Mouse (Mus musculus): ENCODE measurements around the gene Coq5. TPM values are rescaled to one million over a fixed set of nuclear protein-coding genes. Genes with fewer than 3 reads are reported as not detected.

The Coq5 gene
- total and polyA plus RNA-seq, 3 experiments, result 23.4 to 51.6 (median 42.9) TPM

GRCm38 (mm10) chr5:115312816-115313667 lies 33.6 kb downstream of the Coq5 start:
- DNase-seq (ENCODE audit: low spot score) (peak; percentile 37), ATAC-seq (ENCODE audit: extremely low read depth, insufficient number of reproducible peaks, low FRiP score, poor library complexity, severe bottlenecking) (no peak)
- peaks cover 32% of the 10 kb centered on the region for H3K4me1 ChIP-seq (ENCODE audit: insufficient read depth, low read depth, low read length)
- peaks cover 10% of the 10 kb centered on the region for H3K36me3 ChIP-seq (replicated peaks)
- peaks cover 5% of the 10 kb centered on the region; the same call in 1 of the 2 replicates for H3K27me3 ChIP-seq (ENCODE audit: insufficient read depth, low read length)
- H3K4me3 ChIP-seq (ENCODE audit: low read depth, low read length), result no peak overlapping the region; the same call in 1 of the 2 replicates
- TF ChIP-seq CTCF (IDR thresholded peaks at IDR 0.05; ENCODE audit: low read depth, low read length) (no peak), GATA1 (IDR thresholded peaks at IDR 0.05; ENCODE audit: borderline replicate concordance, low read length) (no peak), GATA2 (IDR thresholded peaks at IDR 0.05; ENCODE audit: borderline replicate concordance, low read depth, low read length) (no peak), POLR2AphosphoS5 (IDR thresholded peaks at IDR 0.05; ENCODE audit: insufficient replicate concordance, low read depth, low read length) (no peak), TAL1 (conservative IDR thresholded peaks at IDR 0.05; ENCODE audit: low read depth, low read length) (no peak)
- no peaks in the 10 kb centered on the region for H3K9me3 ChIP-seq (replicated peaks)

GRCm38 (mm10) chr5:115313668-115313943 lies 34.1 kb downstream of the Coq5 start:
- no peak overlapping the region; the same call in 1 of the 2 replicates for H3K4me3 ChIP-seq (ENCODE audit: low read depth, low read length)
- no peak for TF ChIP-seq TAL1 (conservative IDR thresholded peaks at IDR 0.05; ENCODE audit: low read depth, low read length)
- no peak for TF ChIP-seq POLR2AphosphoS5 (IDR thresholded peaks at IDR 0.05; ENCODE audit: insufficient replicate concordance, low read depth, low read length)
- TF ChIP-seq GATA2 (IDR thresholded peaks at IDR 0.05; ENCODE audit: borderline replicate concordance, low read depth, low read length), result no peak
- TF ChIP-seq CTCF (IDR thresholded peaks at IDR 0.05; ENCODE audit: low read depth, low read length), result no peak
- no peak for TF ChIP-seq GATA1 (IDR thresholded peaks at IDR 0.05; ENCODE audit: borderline replicate concordance, low read length)
- H3K27me3 ChIP-seq (ENCODE audit: insufficient read depth, low read length), result peaks cover 5% of the 10 kb centered on the region; the same call in 1 of the 2 replicates
- H3K36me3 ChIP-seq (replicated peaks), result peaks cover 7% of the 10 kb centered on the region
- no peak for DNase-seq (ENCODE audit: low spot score)
- ATAC-seq (ENCODE audit: extremely low read depth, insufficient number of reproducible peaks, low FRiP score, poor library complexity, severe bottlenecking), result peak; percentile 8; the same call in 1 of the 2 replicates
- H3K9me3 ChIP-seq (replicated peaks), result no peaks in the 10 kb centered on the region
- H3K4me1 ChIP-seq (ENCODE audit: insufficient read depth, low read depth, low read length), result peaks cover 37% of the 10 kb centered on the region

GRCm38 (mm10) chr5:115316968-115317644 lies 37.6 kb downstream of the Coq5 start:
- Histone ChIP-seq H3K9me3 (replicated peaks) (no peaks in the 10 kb centered on the region), H3K27me3 (ENCODE audit: insufficient read depth, low read length) (no peaks in the 10 kb centered on the region), H3K4me3 (ENCODE audit: low read depth, low read length) (peak overlapping the region; percentile 30; the same call in 1 of the 2 replicates), H3K4me1 (ENCODE audit: insufficient read depth, low read depth, low read length) (peaks cover 54% of the 10 kb centered on the region), H3K36me3 (replicated peaks) (no peaks in the 10 kb centered on the region)
- TF ChIP-seq GATA2 (IDR thresholded peaks at IDR 0.05; ENCODE audit: borderline replicate concordance, low read depth, low read length), result no peak
- no peak for TF ChIP-seq POLR2AphosphoS5 (IDR thresholded peaks at IDR 0.05; ENCODE audit: insufficient replicate concordance, low read depth, low read length)
- TF ChIP-seq GATA1 (IDR thresholded peaks at IDR 0.05; ENCODE audit: borderline replicate concordance, low read length), result no peak
- TF ChIP-seq CTCF (IDR thresholded peaks at IDR 0.05; ENCODE audit: low read depth, low read length), result no peak
- no peak for TF ChIP-seq TAL1 (conservative IDR thresholded peaks at IDR 0.05; ENCODE audit: low read depth, low read length)
- ATAC-seq (ENCODE audit: extremely low read depth, insufficient number of reproducible peaks, low FRiP score, poor library complexity, severe bottlenecking), result 0 out of 2 replicates have a peak, but pooled peaks have one; percentile 23
- no peak for DNase-seq (ENCODE audit: low spot score)

GRCm38 (mm10) chr5:115317645-115318328 lies 38.3 kb downstream of the Coq5 start:
- Histone ChIP-seq H3K27me3 (ENCODE audit: insufficient read depth, low read length) (no peaks in the 10 kb centered on the region), H3K36me3 (replicated peaks) (no peaks in the 10 kb centered on the region), H3K9me3 (replicated peaks) (no peaks in the 10 kb centered on the region), H3K4me3 (ENCODE audit: low read depth, low read length) (peak overlapping the region; percentile 33; the same call in 1 of the 2 replicates), H3K4me1 (ENCODE audit: insufficient read depth, low read depth, low read length) (peaks cover 48% of the 10 kb centered on the region)
- DNase-seq (ENCODE audit: low spot score) (no peak), ATAC-seq (ENCODE audit: extremely low read depth, insufficient number of reproducible peaks, low FRiP score, poor library complexity, severe bottlenecking) (no peak)
- TF ChIP-seq GATA2 (IDR thresholded peaks at IDR 0.05; ENCODE audit: borderline replicate concordance, low read depth, low read length) (no peak), POLR2AphosphoS5 (IDR thresholded peaks at IDR 0.05; ENCODE audit: insufficient replicate concordance, low read depth, low read length) (no peak), GATA1 (IDR thresholded peaks at IDR 0.05; ENCODE audit: borderline replicate concordance, low read length) (no peak), CTCF (IDR thresholded peaks at IDR 0.05; ENCODE audit: low read depth, low read length) (no peak), TAL1 (conservative IDR thresholded peaks at IDR 0.05; ENCODE audit: low read depth, low read length) (no peak)

DNA sequence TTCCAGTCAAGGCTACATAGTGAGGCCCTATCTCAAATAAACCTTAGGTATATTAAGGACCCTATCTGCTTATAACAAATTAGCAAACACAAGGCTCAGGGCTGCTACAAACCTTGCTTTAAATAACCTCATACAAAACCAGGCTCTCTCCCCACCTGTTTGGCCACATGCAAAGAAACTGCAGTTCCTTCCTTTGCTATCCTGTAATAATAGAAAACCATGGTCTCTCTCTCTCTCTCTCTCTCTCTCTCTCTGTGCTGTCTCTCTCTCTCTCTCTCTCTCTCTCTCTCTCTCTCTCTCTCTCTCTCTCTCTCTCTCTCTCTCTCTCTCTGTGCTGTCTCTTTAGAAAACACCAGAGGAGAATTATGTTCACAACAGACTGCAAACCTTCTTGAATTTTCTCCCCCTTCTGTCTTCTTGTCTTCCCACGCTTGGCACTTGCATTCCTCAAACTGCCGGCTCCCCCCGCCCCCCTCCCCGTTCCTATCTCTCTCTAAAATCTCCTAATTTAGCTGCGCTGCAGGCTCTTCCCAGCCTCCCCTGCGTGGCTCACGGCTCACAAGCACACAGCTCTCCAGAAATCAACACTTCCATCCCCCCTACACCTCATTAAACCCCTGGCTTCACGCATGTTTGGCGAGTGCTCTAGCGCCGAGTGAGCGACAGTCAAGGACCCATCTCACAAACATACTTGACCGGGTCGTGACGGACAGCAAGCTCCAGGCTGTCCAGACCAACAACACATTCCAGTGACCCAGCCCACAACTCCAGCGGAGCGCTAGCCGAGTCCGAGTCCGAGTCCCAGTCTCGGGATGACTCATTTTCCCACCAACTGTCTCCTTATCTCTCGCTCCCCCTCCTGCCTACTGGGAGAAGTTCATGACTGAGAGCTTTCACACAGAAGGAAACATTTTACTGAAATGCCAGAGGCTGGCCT lies 39.8 kb downstream of the Coq5 start:
- no peaks in the 10 kb centered on the region for H3K27me3 ChIP-seq (ENCODE audit: insufficient read depth, low read length)
- TF ChIP-seq GATA1 (IDR thresholded peaks at IDR 0.05; ENCODE audit: borderline replicate concordance, low read length) (no peak), POLR2AphosphoS5 (IDR thresholded peaks at IDR 0.05; ENCODE audit: insufficient replicate concordance, low read depth, low read length) (no peak), GATA2 (IDR thresholded peaks at IDR 0.05; ENCODE audit: borderline replicate concordance, low read depth, low read length) (no peak), TAL1 (conservative IDR thresholded peaks at IDR 0.05; ENCODE audit: low read depth, low read length) (no peak), CTCF (IDR thresholded peaks at IDR 0.05; ENCODE audit: low read depth, low read length) (no peak)
- H3K36me3 ChIP-seq (replicated peaks), result peaks cover 6% of the 10 kb centered on the region
- peak; percentile 57 for ATAC-seq (ENCODE audit: extremely low read depth, insufficient number of reproducible peaks, low FRiP score, poor library complexity, severe bottlenecking)
- H3K9me3 ChIP-seq (replicated peaks), result no peaks in the 10 kb centered on the region
- DNase-seq (ENCODE audit: low spot score), result peak; percentile 81
- peaks cover 35% of the 10 kb centered on the region for H3K4me1 ChIP-seq (ENCODE audit: insufficient read depth, low read depth, low read length)
- peak overlapping the region; percentile 70 for H3K4me3 ChIP-seq (ENCODE audit: low read depth, low read length)
